Mouse (Mus musculus): Measurements from ENCODE around the gene Asb16.

The Asb16 gene

GRCm38 (mm10) chr11:102268520-102269244 is at the start of gene Asb16:
Gene Asb16 (plus strand): TSS chr11:102268743.
- no peak for DNase-seq (ENCODE audit: low spot score in 2 of 2)

GRCm38 (mm10) chr11:102218783-102219182 is 49.8 kb upstream of the Asb16 start:
- DNase-seq (ENCODE audit: low spot score in 2 of 2): peak; percentile 47 to 80

- DNase-seq (ENCODE audit: low spot score in 2 of 2): no peak
Measured at GRCm38 (mm10) chr11:102219247-102219993, 49.1 kb upstream of the Asb16 start.

- DNase-seq (ENCODE audit: low spot score in 2 of 2): no peak
Measured at GRCm38 (mm10) chr11:102219994-102220346, 48.6 kb upstream of the Asb16 start.

GRCm38 (mm10) chr11:102220451-102220850 is 48.1 kb upstream of the Asb16 start:
- no peak for DNase-seq (ENCODE audit: low spot score in 2 of 2)

- DNase-seq (ENCODE audit: low spot score in 2 of 2): no peak
Measured at GRCm38 (mm10) chr11:102221243-102221953, 47.1 kb upstream of the Asb16 start.

- DNase-seq (ENCODE audit: low spot score in 2 of 2): no peak
Measured at GRCm38 (mm10) chr11:102221954-102222351, 46.6 kb upstream of the Asb16 start.

GRCm38 (mm10) chr11:102223166-102223565 is 45.4 kb upstream of the Asb16 start:
- peak; percentile 51 to 79 for DNase-seq (ENCODE audit: low spot score in 2 of 2)

GRCm38 (mm10) chr11:102224686-102225085 is 43.9 kb upstream of the Asb16 start:
- no peak for DNase-seq (ENCODE audit: low spot score in 2 of 2)

GRCm38 (mm10) chr11:102225221-102225620 is 43.3 kb upstream of the Asb16 start:
- no peak for DNase-seq (ENCODE audit: low spot score in 2 of 2)

GRCm38 (mm10) chr11:102226067-102226978 is 42.2 kb upstream of the Asb16 start:
- DNase-seq (ENCODE audit: low spot score in 2 of 2): no peak

GRCm38 (mm10) chr11:102227270-102228190 is 41.0 kb upstream of the Asb16 start:
- DNase-seq (ENCODE audit: low spot score in 2 of 2): no peak

GRCm38 (mm10) chr11:102228191-102228545 is 40.4 kb upstream of the Asb16 start:
- no peak for DNase-seq (ENCODE audit: low spot score in 2 of 2)

- no peak for DNase-seq (ENCODE audit: low spot score in 2 of 2)
Measured at GRCm38 (mm10) chr11:102228646-102229268, 39.8 kb upstream of the Asb16 start.

- peak; percentile 38 to 48 for DNase-seq (ENCODE audit: low spot score in 2 of 2)
Measured at GRCm38 (mm10) chr11:102229331-102229953, 39.1 kb upstream of the Asb16 start.

GRCm38 (mm10) chr11:102230006-102230741 is 38.4 kb upstream of the Asb16 start, which contains the start of gene Hdac5:
Gene Hdac5 (minus strand): TSS chr11:102230166.
- peak; percentile 84 to 97 for DNase-seq (ENCODE audit: low spot score in 2 of 2)

GRCm38 (mm10) chr11:102236022-102236421 is 32.5 kb upstream of the Asb16 start:
- DNase-seq (ENCODE audit: low spot score in 2 of 2): no peak

- DNase-seq (ENCODE audit: low spot score in 2 of 2): no peak
Measured at GRCm38 (mm10) chr11:102240636-102241035, 27.9 kb upstream of the Asb16 start.

- DNase-seq (ENCODE audit: low spot score in 2 of 2): no peak
Measured at GRCm38 (mm10) chr11:102241246-102241645, 27.3 kb upstream of the Asb16 start.

All from spleen, postnatal 10 days (tissue).